Mouse (Mus musculus) frontal cortex, adult (tissue): ENCODE results near the gene Med22.
"Not testable (repeated sequence)": the region's sequence is repeated elsewhere in the genome, so short reads cannot be mapped to it uniquely, and the experiment has no call there.

Source experiments
- ATAC-seq: cut with Nextera tagmentation; 2 replicates; pipeline ENCODE4 v1.9.2; 2017; ENCODE audit warnings: mild to moderate bottlenecking, moderate library complexity, mixed read lengths; ENCODE audit not compliant: low TSS enrichment

The Med22 gene

DNA sequence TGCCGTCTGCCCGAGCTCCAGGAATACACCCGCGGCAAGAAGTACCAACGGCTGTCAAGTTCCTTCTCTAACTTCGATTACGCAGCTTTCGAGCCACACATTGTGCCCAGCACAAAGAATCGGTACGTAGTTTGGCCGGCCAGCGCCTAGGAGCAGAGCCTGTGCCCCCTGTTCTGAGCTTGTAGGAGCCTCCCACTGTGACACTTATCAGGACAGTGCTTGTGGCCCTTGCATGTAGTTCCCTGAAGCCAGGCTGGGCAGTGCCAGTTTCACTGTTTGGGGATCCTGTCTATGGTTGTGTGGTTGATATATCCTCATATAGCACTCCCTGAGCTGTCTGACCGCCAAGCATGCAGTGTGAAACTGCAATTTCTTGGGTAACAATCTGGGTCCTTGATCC, 6.3 kb upstream of the Med22 start:
- peak; percentile 6; the same call in 1 of the 2 replicates for ATAC-seq

DNA sequence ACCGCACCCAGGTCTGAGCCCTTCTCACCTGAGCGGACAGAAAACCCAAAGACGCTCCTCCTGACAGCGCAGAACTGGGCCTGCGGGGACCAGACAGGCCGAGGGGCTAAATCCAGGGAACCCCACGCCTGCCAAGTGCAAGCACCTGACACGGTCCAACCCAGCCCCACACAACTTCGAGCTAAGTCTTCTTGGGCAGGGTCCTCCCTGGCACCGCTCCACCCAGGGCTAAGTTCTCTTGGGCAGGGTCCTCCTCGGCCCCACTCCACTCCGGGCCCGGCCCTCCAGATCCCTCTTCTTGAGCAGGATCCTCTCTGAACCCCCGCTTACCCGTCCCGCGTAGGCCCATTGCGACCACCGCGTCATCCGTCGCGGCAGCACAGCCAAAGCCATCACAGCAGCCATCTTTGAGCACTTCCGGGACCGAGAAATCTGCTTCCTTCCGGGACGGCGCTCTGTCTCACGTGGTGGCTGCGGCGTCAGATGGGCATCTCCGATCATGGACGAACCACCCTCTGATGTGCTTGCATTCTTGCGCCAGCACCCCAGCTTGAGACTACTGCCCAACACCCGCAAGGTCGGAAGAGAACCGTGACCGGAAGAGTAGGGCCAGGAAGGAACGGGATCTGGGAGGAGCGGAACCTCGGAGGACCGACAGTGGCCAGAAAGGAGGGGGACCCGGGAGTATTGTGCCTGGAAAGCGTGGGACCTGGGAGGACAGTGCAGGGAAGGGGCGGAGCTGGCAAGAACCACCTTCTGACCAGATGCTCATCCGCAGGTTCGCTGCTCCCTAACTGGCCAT, 5.7 kb upstream of the Med22 start, which contains the start of the genes Surf2 and Surf1:
Surf2 (plus strand) TSS at position 441 of the 802 bp plus-strand sequence.
Surf1 (minus strand) TSS at position 604 of the 802 bp plus-strand sequence.
- peak; percentile 79 for ATAC-seq

DNA sequence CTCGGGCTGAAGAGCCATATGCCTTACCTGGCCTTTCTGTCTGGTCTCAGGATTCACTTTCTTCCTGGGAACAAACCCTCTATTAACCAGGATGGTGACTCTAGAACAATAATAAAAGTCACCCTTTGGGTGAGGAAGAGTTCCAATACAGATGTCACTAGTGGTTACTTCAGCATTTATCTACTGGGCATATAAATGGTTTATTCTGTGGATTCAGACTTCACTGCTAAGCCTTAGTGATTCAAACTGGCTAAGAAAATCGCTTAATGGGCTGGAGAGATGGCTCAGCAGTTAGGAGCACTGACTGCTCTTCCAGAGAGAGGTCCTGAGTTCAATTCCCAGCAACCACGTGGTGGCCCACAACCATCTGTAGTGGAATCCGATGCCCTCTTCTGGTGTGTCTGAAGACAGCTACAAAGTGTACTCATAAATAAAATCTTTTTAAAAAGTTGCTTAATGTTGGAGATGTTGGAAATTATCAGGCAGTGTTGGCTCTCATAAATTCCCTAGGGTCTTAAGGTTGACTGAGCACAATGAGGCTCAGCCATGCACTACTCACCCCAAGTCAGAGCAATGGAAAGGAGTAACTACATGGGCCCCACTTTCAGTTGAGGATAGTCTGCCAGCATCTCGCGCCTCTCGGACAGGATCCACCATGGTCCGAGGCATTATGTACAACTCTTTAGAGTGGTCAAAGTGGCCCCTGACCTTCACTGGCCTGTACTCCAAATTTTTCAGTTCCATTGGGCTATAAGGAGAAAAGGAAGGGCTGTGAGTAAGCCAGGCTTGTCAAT, 3.9 kb upstream of the Med22 start:
- no peak for ATAC-seq

DNA sequence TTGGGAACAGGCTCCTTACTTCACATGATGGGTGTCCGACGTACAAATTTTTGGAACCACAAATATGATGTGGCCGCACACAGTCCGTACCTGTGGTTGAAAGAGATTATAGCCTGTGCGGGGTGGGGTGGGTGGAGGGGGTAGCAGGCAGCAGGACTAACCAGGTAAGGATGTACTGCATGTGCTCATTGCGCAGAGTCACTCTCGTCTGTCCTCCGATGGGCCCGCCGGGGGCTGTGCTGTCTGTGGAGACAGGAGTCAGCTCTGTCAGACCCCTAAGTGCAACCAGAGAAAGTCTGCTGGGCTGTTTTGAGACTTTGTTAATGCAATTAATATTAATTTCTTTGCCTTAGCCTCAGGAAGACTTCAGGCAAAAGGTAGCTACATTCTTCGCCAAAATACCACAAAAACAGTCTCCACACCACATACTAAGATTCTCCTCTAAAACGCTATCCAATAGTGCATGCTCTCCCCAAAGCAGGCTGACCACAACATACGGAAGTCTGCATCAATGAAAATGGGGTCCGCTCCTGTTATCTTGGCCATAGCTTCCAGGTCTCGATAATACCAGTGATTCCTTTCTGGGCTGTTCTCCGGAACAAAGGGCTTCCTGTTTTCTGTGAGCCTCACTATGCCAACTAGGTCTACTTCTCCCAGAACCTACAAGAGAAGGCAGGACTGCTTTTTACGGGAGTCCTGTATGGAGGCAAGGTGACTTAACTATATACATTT, 3.1 kb upstream of the Med22 start:
- ATAC-seq: no peak

DNA sequence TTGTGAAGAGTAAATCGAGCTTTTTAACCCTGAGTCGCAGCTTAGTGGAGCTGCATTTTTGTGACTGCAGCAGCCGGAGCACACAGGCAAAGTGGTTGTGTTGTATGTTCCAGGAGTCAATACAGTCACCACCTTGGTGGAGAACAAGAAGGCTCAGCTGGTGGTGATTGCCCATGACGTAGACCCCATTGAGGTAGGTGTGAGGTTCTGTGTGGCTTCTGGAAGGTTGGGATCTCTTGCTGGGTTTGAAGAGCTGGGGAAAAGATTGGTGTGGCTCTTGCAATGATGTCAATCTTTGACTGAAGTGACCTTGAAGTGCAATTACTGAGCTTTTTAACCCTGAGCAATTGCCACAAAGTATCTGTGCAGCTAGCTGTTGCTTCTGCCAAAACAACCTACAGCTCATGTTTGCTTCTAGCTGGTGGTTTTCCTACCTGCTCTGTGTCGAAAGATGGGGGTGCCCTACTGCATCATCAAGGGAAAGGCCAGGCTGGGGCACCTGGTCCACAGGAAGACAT, 1.8 kb upstream of the Med22 start:
- no peak for ATAC-seq

DNA sequence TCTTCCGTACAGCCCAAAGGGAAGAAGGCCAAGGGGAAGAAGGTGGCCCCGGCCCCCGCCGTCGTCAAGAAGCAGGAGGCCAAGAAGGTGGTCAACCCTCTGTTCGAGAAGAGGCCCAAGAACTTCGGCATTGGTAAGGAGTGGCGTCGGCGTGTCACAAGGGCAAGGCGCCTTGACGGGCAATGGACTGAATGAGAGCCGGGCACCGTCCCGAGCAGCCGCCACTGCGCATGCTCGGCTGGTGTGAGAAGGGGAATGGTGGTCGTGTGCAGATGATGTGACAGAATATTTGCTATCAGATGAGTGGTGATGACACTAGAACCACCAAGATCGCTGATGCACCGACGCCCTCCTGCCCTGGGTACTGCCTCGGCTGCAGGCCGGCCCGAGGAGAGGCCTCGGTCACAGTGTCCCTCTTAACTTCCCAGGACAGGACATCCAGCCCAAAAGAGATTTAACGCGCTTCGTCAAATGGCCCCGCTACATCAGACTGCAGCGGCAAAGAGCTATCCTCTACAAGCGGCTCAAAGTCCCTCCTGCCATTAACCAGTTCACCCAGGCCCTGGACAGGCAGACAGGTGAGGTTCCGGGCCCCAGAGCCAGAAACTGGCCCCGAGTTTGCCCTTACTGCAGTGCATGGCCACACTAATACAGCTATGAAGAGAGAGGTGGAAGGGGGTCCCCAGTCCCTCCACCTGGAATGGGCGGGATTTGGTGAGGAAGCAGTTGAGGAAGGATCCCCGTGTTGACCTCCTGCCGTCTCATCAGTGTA, 703 bp upstream of the Med22 start:
- 0 out of 2 replicates have a peak, but pooled peaks have one; percentile 13 for ATAC-seq

DNA sequence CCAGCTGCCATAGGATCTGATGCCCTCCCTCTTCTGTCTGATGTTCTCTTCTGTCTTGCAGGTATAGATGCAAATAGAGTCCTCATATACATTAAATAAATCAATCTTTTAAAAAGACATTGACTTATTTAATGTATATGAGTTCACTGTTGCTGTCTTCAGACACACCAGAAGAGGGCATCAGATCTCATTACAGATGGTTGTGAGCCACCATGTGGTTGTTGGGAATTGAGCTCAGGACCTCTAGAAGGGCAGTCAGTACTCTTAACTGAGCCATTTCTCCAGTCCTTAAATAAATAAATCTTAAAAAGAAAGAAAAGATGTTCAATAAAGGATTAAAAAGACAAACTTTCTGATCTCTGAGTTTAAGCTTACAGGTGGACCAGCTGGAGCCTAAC, 1.1 kb downstream of the Med22 start:
- ATAC-seq: no peak

DNA sequence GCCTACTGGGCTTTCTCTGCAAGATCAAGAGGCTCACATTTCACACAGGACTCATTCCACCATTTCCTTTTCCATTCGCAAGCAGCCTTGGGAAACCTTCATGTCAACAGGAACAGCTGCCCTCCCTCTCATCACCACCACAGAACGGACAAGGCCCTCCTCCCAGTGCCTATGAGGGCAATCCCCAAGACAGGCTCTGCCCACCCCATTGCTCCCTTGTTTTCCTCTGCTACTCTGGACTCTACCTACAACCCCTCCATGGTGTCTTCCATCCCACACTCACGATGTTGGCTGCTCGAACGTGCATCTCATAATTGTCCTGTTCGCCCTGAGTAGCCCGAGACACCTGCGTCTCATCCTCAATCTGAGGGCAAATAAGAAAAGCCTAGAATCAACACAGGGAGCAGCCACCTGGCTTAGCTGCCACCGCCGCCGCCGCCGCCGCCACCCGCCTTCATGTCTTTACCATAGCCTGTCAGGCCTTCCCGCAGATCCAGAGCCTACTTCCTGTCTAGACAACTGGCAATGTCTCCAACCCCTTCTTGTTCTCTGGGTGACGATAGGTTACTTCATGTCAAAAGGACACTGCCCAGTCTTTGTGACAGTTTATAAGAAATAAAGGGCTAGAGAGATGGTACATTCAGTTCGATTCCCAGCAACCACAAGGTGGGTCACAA, 1.6 kb downstream of the Med22 start:
- no peak for ATAC-seq

DNA sequence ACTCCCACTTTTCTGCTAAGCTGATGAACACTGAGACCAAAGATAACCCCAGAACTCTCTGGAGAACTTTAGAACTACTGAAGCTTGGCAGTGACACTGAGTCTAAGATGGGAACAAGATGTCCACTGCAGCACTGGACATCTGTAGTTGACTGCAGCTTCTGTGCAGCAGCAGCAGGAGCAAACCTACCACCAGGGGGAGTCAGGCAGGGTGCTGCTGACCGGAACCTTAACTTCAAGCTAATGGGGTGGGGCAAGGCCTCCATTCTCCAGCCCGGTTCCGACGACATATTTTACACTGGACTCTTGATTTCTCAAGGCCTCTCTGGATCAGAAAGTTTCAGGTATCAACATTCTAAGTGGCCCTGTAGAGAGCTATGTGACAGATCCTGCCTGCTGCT, 3.4 kb downstream of the Med22 start:
- no peak for ATAC-seq

DNA sequence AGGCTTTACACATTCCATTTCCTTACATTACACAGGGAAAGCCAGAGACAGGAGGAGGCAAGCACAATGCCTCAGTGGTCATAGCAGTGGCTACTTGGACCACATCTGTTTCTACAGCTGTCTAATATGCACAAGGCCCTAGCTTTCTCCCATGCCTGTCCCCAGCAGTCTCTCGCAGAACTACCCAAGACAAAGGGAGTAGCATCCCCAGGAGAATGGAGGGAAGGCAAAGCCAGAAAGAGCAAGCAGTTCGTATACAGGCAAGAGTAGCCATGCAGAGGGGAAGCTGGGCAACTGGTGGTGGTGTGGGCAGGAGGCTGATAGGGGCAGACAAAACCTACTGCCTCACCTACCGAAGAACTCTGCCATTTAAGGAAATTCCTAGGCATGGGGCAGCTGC, 4.0 kb downstream of the Med22 start:
- no peak for ATAC-seq

DNA sequence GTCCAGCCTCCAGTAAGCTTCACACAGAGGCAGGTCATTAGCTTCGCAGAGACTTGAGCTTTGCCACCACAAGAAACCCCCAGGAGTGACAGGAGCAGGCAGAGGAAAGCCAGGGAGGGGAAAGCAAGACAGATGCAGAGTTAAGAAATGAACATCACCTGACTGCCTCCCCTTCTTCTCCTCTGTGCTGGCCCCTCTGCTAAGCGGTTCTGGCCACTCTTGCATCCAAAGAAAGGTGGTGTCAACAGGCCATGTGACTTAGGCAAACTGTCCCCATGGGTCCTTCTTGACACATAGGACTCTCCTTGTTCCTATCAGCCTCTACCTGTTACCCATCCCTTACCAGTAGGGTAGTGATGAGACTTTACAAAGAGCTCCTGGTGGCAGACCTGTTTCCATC, 4.5 kb downstream of the Med22 start:
- ATAC-seq: no peak

DNA sequence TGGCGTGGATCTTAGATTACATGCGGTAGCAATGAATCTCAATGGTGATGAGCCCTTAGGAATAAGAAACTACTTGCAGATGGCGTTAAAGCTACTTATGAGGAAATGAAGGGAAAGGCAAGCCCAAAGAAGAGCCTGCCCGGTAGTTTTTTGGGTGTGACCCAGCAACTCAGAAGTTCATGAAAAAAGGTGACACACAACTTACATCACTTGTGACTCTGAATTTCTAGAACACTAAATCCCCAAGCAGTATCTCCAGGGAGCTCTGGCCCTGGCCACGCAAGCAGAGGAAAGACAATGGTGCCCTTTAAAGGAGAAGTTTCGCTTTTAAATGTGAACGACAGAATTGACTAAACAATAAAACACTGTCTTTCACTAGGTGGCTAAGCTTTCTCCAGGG, 7.2 kb downstream of the Med22 start:
- no peak for ATAC-seq

DNA sequence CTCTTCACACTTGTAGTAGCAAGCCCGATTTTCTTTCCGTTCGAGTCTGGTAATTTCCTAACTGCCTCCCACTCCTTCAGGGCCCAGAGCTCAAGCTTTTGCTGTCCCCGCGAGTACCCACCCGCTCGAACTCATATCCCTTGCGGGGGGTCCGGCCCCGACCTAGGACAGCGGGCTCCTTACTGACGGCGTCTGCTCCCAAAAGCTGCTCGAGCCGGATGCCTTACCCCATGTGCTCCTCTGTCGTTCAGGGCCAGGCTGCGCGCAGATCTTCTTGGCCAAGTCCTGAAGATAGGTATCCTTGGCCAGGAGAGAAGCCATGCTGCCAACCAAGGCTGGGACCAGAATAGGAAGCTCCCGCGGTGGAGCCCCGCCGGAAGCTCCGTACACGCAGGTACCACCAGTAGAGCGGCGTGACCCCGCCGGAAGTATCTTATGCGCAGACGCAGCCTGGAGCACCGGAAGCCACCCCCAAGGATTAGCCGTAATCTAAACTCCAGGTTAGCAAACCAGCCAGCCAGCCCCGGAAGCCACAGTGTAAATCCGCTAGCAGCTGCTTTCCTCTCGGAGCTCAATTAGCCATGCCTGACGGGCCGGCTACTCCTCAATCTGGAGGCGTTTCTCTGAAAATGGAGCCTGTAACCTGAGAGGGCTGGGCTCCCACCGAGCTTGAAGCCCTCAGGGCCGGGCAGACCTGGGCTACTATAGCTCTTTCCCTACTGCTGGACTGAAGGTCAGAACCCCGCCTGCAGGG, 7.8 kb downstream of the Med22 start, which contains the start of gene Surf6:
Surf6 (minus strand) TSS at position 413 of the 754 bp plus-strand sequence.
- peak; percentile 99 for ATAC-seq

DNA sequence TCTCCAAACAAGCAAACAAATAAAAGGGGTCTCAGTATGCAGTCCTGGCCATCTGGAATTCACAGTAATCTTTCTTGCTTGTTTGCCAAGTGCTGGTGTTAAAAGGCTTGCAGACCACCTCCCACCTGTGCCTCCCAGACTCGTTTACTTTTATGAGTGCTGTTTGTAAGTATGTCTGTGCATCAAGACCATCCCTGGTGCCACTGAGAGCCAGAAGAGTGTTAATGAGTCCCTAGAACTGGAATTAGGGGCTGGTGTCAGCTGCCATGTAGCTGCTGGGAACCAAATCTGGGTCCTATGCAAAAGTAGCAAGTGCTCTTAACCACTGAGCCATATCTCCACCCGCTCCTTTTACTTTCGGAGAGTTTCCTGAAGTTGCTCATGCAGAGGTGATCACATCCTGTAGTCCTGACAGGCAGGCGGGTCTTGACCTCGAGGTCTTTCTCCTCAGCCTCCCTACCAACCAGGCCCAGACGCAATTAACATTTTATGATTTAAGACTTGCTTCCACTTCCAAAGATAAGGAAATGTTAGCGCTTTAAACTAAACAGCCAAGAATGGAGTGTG, 8.6 kb downstream of the Med22 start:
- ATAC-seq: no peak

DNA sequence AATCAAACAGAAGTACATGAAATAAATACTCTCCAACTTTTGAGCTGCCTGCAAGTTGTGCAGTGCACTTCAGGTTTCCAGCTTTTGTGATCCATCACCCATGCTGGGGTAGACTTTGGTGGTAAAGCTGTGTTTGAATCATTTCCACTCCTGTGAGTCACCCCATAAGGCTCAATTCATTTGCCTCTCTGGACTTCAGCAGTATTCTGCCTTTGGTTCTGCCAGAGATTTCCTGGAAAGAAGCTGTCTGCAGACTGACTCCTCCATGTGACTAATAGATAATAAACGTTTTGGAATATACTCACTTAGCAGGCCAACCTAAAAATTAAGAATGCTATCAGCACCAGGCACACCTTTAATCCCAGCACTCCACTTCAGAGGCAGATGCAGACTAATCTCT, 9.7 kb downstream of the Med22 start:
- no peak for ATAC-seq

DNA sequence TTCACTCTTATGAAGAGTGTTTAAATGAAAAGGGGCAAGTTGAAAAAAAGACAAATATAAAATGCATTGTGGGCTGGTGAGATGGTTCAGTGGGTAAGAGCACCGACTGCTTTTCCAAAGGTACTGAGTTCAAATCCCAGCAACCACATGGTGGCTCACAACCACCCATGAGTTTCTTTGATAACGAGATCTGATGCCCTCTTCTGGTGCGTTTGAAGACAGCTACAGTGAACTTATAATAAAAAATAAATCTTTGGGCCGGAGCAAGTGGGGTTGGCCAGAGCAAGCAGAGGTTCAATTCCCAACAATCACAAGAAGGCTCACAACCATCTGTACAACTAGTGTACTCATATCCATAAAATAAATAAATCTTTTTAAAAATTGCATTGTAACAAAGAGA, 14.6 kb downstream of the Med22 start:
- no peak for ATAC-seq

DNA sequence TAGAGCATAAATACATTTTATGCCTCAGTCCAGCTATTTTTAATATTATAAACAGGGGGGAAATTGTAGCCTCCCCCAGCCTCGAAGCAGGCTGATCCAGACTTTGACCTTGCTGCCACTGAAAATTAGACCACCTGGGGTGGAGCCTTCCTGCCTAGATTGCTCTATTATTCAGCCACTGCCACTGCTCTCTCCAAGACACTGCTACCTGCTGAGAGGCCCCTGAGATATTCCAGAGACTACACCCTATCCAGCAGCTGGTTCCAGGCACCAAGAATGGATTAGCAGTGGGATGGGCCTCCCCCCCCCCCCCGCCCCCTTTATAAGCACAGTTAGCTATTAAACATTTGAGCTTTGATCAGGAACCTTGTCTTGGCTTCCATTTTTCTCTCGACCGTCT, 24.3 kb downstream of the Med22 start:
- ATAC-seq: not testable (repeated sequence)

DNA sequence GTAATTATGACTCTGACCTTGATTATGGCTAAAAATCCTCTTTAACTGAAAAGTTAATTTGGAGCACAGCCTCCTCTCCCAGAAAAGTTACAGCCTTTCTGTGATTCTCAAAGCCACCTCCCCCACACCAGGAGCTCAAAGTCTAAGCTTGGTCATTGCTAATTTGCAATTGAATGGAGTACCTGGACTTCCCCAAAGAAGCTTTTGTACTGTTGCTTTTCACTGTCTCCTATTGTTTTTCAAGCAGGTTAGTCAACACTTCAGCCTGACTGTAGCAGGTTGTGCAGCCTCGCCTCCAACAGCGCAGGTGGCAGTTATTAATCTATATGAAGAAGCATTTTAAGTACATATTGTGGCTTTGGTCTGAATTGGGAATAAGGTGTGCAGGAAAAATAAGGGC, 24.9 kb downstream of the Med22 start:
- ATAC-seq: not testable (repeated sequence)

DNA sequence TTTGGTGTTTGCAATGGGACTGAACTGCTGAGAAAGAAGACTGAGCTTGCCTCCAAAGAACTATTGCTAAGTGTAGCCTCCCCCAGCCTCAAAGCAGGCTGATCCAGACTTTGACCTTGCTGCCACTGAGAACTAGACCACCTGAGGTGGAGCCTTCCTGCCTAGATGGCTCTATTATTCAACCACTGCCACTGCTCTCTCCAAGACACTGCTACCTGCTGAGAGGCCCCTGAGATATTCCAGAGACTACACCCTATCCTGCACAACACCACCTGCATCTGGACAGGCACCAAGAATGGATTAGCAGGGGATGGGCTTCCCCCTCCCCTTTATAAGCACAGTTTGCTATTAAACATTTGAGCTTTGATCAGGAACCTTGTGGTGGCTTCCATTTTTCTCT, 31.9 kb downstream of the Med22 start:
- ATAC-seq: no peak

DNA sequence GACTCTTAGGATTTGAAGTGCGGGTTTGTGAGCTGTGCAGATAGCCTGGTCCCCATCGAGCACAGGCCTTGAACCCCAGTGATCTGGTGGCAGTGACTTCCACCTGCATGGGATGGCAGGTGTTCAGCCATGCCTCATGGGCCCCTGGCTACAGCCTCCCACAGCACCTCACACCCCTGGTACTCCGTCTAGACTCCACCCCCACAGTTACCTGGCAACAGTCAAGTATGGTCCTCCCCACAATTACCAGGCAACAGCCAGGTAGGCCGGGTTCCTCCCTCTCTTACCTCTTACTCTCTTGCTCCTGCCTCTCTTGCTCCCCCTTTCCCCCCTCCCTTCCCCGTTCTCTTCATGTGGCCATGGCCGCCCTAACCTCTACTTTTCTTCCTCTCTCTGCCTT, 39.8 kb downstream of the Med22 start:
- no peak for ATAC-seq
